Mouse (Mus musculus): Measurements from ENCODE around the gene Gm10188. TPM values are rescaled to one million over a fixed set of nuclear protein-coding genes. Genes with fewer than 3 reads are reported as not detected.

Gm10188 gene
- total RNA-seq (2022) = not detected

- DNase-seq (ENCODE audit: low spot score in 2 of 2) = no peak
These were observed at the start of gene Gm10188 for GRCm38 (mm10) chr1:132229667-132230066. Gene Gm10188 (minus strand): TSS chr1:132229767.

- no peak for DNase-seq (ENCODE audit: low spot score in 2 of 2)
These were observed 47.6 kb upstream of the Gm10188 start for GRCm38 (mm10) chr1:132277124-132277523.

GRCm38 (mm10) chr1:132276694-132277093 is 47.1 kb upstream of the Gm10188 start:
- DNase-seq (ENCODE audit: low spot score in 2 of 2) = no peak

GRCm38 (mm10) chr1:132271237-132271636 is 41.7 kb upstream of the Gm10188 start:
- no peak for DNase-seq (ENCODE audit: low spot score in 2 of 2)

- DNase-seq (ENCODE audit: low spot score in 2 of 2) = no peak
These were observed 39.0 kb upstream of the Gm10188 start for GRCm38 (mm10) chr1:132268418-132269060.

GRCm38 (mm10) chr1:132267959-132268358 is 38.4 kb upstream of the Gm10188 start:
- no peak for DNase-seq (ENCODE audit: low spot score in 2 of 2)

GRCm38 (mm10) chr1:132266791-132267557 is 37.4 kb upstream of the Gm10188 start:
- no peak for DNase-seq (ENCODE audit: low spot score in 2 of 2)

- no peak for DNase-seq (ENCODE audit: low spot score in 2 of 2)
These were observed 36.4 kb upstream of the Gm10188 start for GRCm38 (mm10) chr1:132265936-132266335.

GRCm38 (mm10) chr1:132265211-132265859 is 35.8 kb upstream of the Gm10188 start:
- DNase-seq (ENCODE audit: low spot score in 2 of 2) = no peak

- no peak for DNase-seq (ENCODE audit: low spot score in 2 of 2)
These were observed 35.0 kb upstream of the Gm10188 start for GRCm38 (mm10) chr1:132264577-132264976.

- no peak for DNase-seq (ENCODE audit: low spot score in 2 of 2)
These were observed 34.1 kb upstream of the Gm10188 start for GRCm38 (mm10) chr1:132263618-132264017.

GRCm38 (mm10) chr1:132261058-132261457 is 31.5 kb upstream of the Gm10188 start:
- no peak for DNase-seq (ENCODE audit: low spot score in 2 of 2)

GRCm38 (mm10) chr1:132260331-132260730 is 30.8 kb upstream of the Gm10188 start:
- DNase-seq (ENCODE audit: low spot score in 2 of 2) = no peak

- no peak for DNase-seq (ENCODE audit: low spot score in 2 of 2)
These were observed 24.9 kb upstream of the Gm10188 start for GRCm38 (mm10) chr1:132254467-132254866.

- DNase-seq (ENCODE audit: low spot score in 2 of 2) = no peak
These were observed 17.1 kb upstream of the Gm10188 start for GRCm38 (mm10) chr1:132246641-132247040.

- no peak for DNase-seq (ENCODE audit: low spot score in 2 of 2)
These were observed 16.6 kb upstream of the Gm10188 start for GRCm38 (mm10) chr1:132246137-132246536.

- DNase-seq (ENCODE audit: low spot score in 2 of 2) = no peak
These were observed 15.4 kb upstream of the Gm10188 start for GRCm38 (mm10) chr1:132245010-132245409.

GRCm38 (mm10) chr1:132237585-132238159 is 8.1 kb upstream of the Gm10188 start:
- peak; percentile 31 to 72 for DNase-seq (ENCODE audit: low spot score in 2 of 2)

- DNase-seq (ENCODE audit: low spot score in 2 of 2) = no peak
These were observed 5.2 kb upstream of the Gm10188 start for GRCm38 (mm10) chr1:132234757-132235273.

GRCm38 (mm10) chr1:132233566-132233965 is 4.0 kb upstream of the Gm10188 start:
- no peak for DNase-seq (ENCODE audit: low spot score in 2 of 2)

GRCm38 (mm10) chr1:132231470-132232274 is 2.1 kb upstream of the Gm10188 start:
- DNase-seq (ENCODE audit: low spot score in 2 of 2) = no peak

Data from layer of hippocampus, adult 8-10 months (tissue).